Mouse (Mus musculus) neural tube, embryonic 11.5 days (tissue): Measurements from ENCODE around the gene Egflam. TPM values are rescaled to one million over a fixed set of nuclear protein-coding genes. Genes with fewer than 3 reads are reported as not detected.

Experiments
- ATAC-seq: fragments of 200-750 bp; cut with Nextera tagmentation; 2 replicates; pipeline ENCODE4 v1.8.0; 2017; ENCODE audit warnings: moderate number of reproducible peaks, mild to moderate bottlenecking, moderate TSS enrichment, moderate library complexity; ENCODE audit not compliant: insufficient read depth, low FRiP score, low TSS enrichment
- DNase-seq: peaks from one replicate; pipeline ENCODE4 v3.0.0-alpha.2; 2015; ENCODE audit warnings: low spot score
- H3K27ac ChIP-seq: fragments of 300-500 bp; sonication (generic); 2 replicates; pipeline ENCODE4 v1.5.1; 2014; ENCODE audit warnings: low read depth, mild to moderate bottlenecking, low read length
- H3K27me3 ChIP-seq: fragments of 300-500 bp; sonication (generic); 2 replicates; pipeline ENCODE4 v1.6.1; 2014; ENCODE audit warnings: mild to moderate bottlenecking, low read length, mixed read lengths; ENCODE audit not compliant: control insufficient read depth, insufficient read depth
- H3K36me3 ChIP-seq: fragments of 300-500 bp; sonication (generic); 2 replicates; pipeline ENCODE4 v1.6.1; 2014; ENCODE audit warnings: mild to moderate bottlenecking, low read length, moderate library complexity, mixed read lengths; ENCODE audit not compliant: control insufficient read depth, insufficient read depth
- H3K4me1 ChIP-seq: fragments of 300-500 bp; sonication (generic); 2 replicates; pipeline ENCODE4 v1.6.1; 2014; ENCODE audit warnings: low read length, mixed read lengths; ENCODE audit not compliant: control insufficient read depth, insufficient read depth
- H3K4me2 ChIP-seq: fragments of 300-500 bp; sonication (generic); 2 replicates; pipeline ENCODE4 v1.6.1; 2014; ENCODE audit warnings: low read depth, mild to moderate bottlenecking, moderate library complexity
- H3K4me3 ChIP-seq: fragments of 300-500 bp; sonication (generic); 2 replicates; pipeline ENCODE4 v1.5.1; 2014; ENCODE audit warnings: low read depth, low read length
- H3K9ac ChIP-seq: fragments of 300-500 bp; sonication (generic); 2 replicates; pipeline ENCODE4 v1.6.1; 2014; ENCODE audit warnings: mild to moderate bottlenecking, low read length
- H3K9me3 ChIP-seq: fragments of 300-500 bp; sonication (generic); 2 replicates; pipeline ENCODE4 v1.6.1; 2016; ENCODE audit warnings: low read length; ENCODE audit not compliant: control insufficient read depth
- WGBS: fragments of 180-500 bp; shearing (Covaris S2); extraction: QIAGEN DNeasy Blood & Tissue Kit; methylation state at CpG from one replicate; pipeline ENCODE4 v1.1.7; 2014; 5-methylcytosine and 5-hydroxymethylcytosine counted together
- polyA plus RNA-seq: library from polyadenylated mRNA; unstranded; fragments of >200 nt; fragmentation: Nextera tagmentation; extraction: Ambion mirVana; gene quantifications from 2 replicates; pipeline ENCODE4 v1.2.1, GENCODE M21; 2014

Gene Egflam
- polyA plus RNA-seq, 1 experiment from 2014 or later = 15.5 TPM

GRCm38 (mm10) chr15:7202981-7203380, 195.2 kb downstream of the Egflam start:
- Histone ChIP-seq H3K4me1 (peaks cover 15% of the 10 kb centered on the region; the same call in 1 of the 2 replicates), H3K27ac (no peak overlapping the region), H3K27me3 (no peaks in the 10 kb centered on the region), H3K9me3 (no peaks in the 10 kb centered on the region), H3K36me3 (no peaks in the 10 kb centered on the region), H3K4me2 (no peak overlapping the region), H3K9ac (no peak overlapping the region), H3K4me3 (no peak overlapping the region)
- WGBS = 88% methylated on average over 5 of the region's 5 CpGs
- no peak for ATAC-seq
- DNase-seq = no peak

- H3K4me2 ChIP-seq = no peak overlapping the region
- H3K27me3 ChIP-seq = no peaks in the 10 kb centered on the region
- ATAC-seq = no peak
- H3K4me1 ChIP-seq = peaks cover 19% of the 10 kb centered on the region; the same call in 1 of the 2 replicates
- WGBS = 59% methylated on average over 9 of the region's 9 CpGs
- no peak overlapping the region for H3K4me3 ChIP-seq
- H3K9ac ChIP-seq = no peak overlapping the region
- no peaks in the 10 kb centered on the region for H3K9me3 ChIP-seq
- no peak overlapping the region for H3K27ac ChIP-seq
- no peak for DNase-seq
- no peaks in the 10 kb centered on the region for H3K36me3 ChIP-seq
Observed at GRCm38 (mm10) chr15:7201421-7202380, 196.5 kb downstream of the Egflam start.

- 66% methylated on average over 6 of the region's 6 CpGs for WGBS
- no peak overlapping the region for H3K9ac ChIP-seq
- ATAC-seq (no peak), DNase-seq (no peak)
- H3K27ac ChIP-seq = no peak overlapping the region
- no peak overlapping the region for H3K4me2 ChIP-seq
- no peaks in the 10 kb centered on the region for H3K27me3 ChIP-seq
- no peak overlapping the region for H3K4me3 ChIP-seq
- no peaks in the 10 kb centered on the region for H3K36me3 ChIP-seq
- no peaks in the 10 kb centered on the region for H3K9me3 ChIP-seq
- H3K4me1 ChIP-seq = peaks cover 21% of the 10 kb centered on the region
Observed at GRCm38 (mm10) chr15:7200286-7200685, 197.9 kb downstream of the Egflam start.

- no peak overlapping the region for H3K27ac ChIP-seq
- H3K9ac ChIP-seq = no peak overlapping the region
- no peaks in the 10 kb centered on the region for H3K27me3 ChIP-seq
- no peak overlapping the region for H3K4me3 ChIP-seq
- no peaks in the 10 kb centered on the region for H3K36me3 ChIP-seq
- ATAC-seq (peak; percentile 28), DNase-seq (peak; percentile 61)
- no peak overlapping the region for H3K4me2 ChIP-seq
- H3K9me3 ChIP-seq = no peaks in the 10 kb centered on the region
- 40% methylated on average over 2 of the region's 2 CpGs for WGBS
- H3K4me1 ChIP-seq = peaks cover 23% of the 10 kb centered on the region
Observed at GRCm38 (mm10) chr15:7198816-7199215, 199.4 kb downstream of the Egflam start.

GRCm38 (mm10) chr15:7197652-7198445, 200.3 kb downstream of the Egflam start:
- 53% methylated on average over 3 of the region's 3 CpGs for WGBS
- no peak overlapping the region for H3K4me3 ChIP-seq
- no peak for ATAC-seq
- H3K36me3 ChIP-seq = no peaks in the 10 kb centered on the region
- no peak for DNase-seq
- peaks cover 26% of the 10 kb centered on the region for H3K4me1 ChIP-seq
- H3K9me3 ChIP-seq = no peaks in the 10 kb centered on the region
- H3K27me3 ChIP-seq = no peaks in the 10 kb centered on the region
- no peak overlapping the region for H3K4me2 ChIP-seq
- no peak overlapping the region for H3K9ac ChIP-seq
- H3K27ac ChIP-seq = 0 out of 2 replicates have a peak overlapping the region, but pooled peaks have one; percentile 7

GRCm38 (mm10) chr15:7194748-7195221, 203.4 kb downstream of the Egflam start:
- Histone ChIP-seq H3K4me3 (no peak overlapping the region), H3K9me3 (no peaks in the 10 kb centered on the region), H3K4me1 (peaks cover 22% of the 10 kb centered on the region), H3K36me3 (peaks cover 3% of the 10 kb centered on the region; the same call in 1 of the 2 replicates), H3K27ac (peak overlapping the region; percentile 88), H3K27me3 (no peaks in the 10 kb centered on the region), H3K4me2 (no peak overlapping the region), H3K9ac (no peak overlapping the region)
- WGBS = 29% methylated on average over 6 of the region's 6 CpGs
- DNase-seq = peak; percentile 61
- peak; percentile 84 for ATAC-seq

- Histone ChIP-seq H3K27ac (peak overlapping the region; percentile 88), H3K4me3 (no peak overlapping the region), H3K9me3 (no peaks in the 10 kb centered on the region), H3K4me1 (peaks cover 22% of the 10 kb centered on the region), H3K4me2 (no peak overlapping the region), H3K36me3 (peaks cover 3% of the 10 kb centered on the region; the same call in 1 of the 2 replicates), H3K27me3 (no peaks in the 10 kb centered on the region), H3K9ac (no peak overlapping the region)
- 16% methylated on average over 13 of the region's 13 CpGs for WGBS
- ATAC-seq (peak; percentile 60), DNase-seq (peak; percentile 80)
Observed at GRCm38 (mm10) chr15:7194147-7194720, 204.0 kb downstream of the Egflam start.

GRCm38 (mm10) chr15:7192582-7192981, 205.6 kb downstream of the Egflam start:
- peaks cover 3% of the 10 kb centered on the region; the same call in 1 of the 2 replicates for H3K36me3 ChIP-seq
- no peak overlapping the region for H3K4me3 ChIP-seq
- no peak overlapping the region for H3K4me2 ChIP-seq
- H3K9ac ChIP-seq = no peak overlapping the region
- ATAC-seq = no peak
- H3K27me3 ChIP-seq = no peaks in the 10 kb centered on the region
- WGBS = 99% methylated on average over 2 of the region's 2 CpGs
- no peak for DNase-seq
- H3K4me1 ChIP-seq = peaks cover 19% of the 10 kb centered on the region
- no peak overlapping the region for H3K27ac ChIP-seq
- H3K9me3 ChIP-seq = no peaks in the 10 kb centered on the region
